Mouse (Mus musculus) MEL (cell line): ENCODE results near the gene Gm1673. TPM values are rescaled to one million over a fixed set of nuclear protein-coding genes. Genes with fewer than 3 reads are reported as not detected.

Experiments used
- DNase-seq: peaks from one replicate; pipeline ENCODE4 v3.0.0; 2011; ENCODE audit warnings: low read depth, low spot score
- H3K27ac ChIP-seq: 2 replicates; pipeline ENCODE4 v1.5.1; 2012; ENCODE audit warnings: low read depth, mild to moderate bottlenecking, control low read depth, low read length, moderate library complexity; ENCODE audit not compliant: control insufficient read depth
- H3K27me3 ChIP-seq, 2 experiments: fragments of 150-350 bp in 1 of 2; sonication (generic) in 1 of 2; 2 replicates each; pipeline ENCODE4 v1.6.1; 2012; ENCODE audit warnings: low read length in 2 of 2, mild to moderate bottlenecking in 2 of 2, improper control_type of control experiment in 1 of 2, moderate library complexity in 1 of 2; ENCODE audit not compliant: insufficient read depth in 2 of 2, control insufficient read depth in 1 of 2
- H3K36me3 ChIP-seq, 2 experiments: 2 replicates each; pipeline ENCODE4 v1.6.1; 2012 to 2014; ENCODE audit warnings: low read length in 2 of 2, improper control_type of control experiment in 1 of 2, inconsistent platforms in 1 of 2, mild to moderate bottlenecking in 1 of 2; ENCODE audit not compliant: insufficient read depth in 2 of 2, control insufficient read depth in 1 of 2
- H3K4me1 ChIP-seq, 2 experiments: fragments of 150-350 bp in 1 of 2; sonication (generic) in 1 of 2; 2 replicates each; pipeline ENCODE4 v1.6.1; 2012; ENCODE audit warnings: low read length in 2 of 2, improper control_type of control experiment in 1 of 2, mild to moderate bottlenecking in 1 of 2; ENCODE audit not compliant: insufficient read depth in 2 of 2, control insufficient read depth in 1 of 2
- H3K4me3 ChIP-seq, 2 experiments: fragments of 150-350 bp in 1 of 2; sonication (generic) in 1 of 2; 2 replicates each; pipeline ENCODE4 v1.5.1; 2012; ENCODE audit warnings: low read depth in 2 of 2, low read length in 2 of 2, mild to moderate bottlenecking in 2 of 2, moderate library complexity in 2 of 2, control low read depth in 1 of 2, improper control_type of control experiment in 1 of 2; ENCODE audit not compliant: control insufficient read depth in 1 of 2, insufficient read depth in 1 of 2
- H3K79me2 ChIP-seq: 2 replicates; pipeline ENCODE4 v1.6.1; 2012; ENCODE audit warnings: mild to moderate bottlenecking, low read length, moderate library complexity; ENCODE audit not compliant: control insufficient read depth, poor library complexity, insufficient read depth
- H3K9ac ChIP-seq: 2 replicates; pipeline ENCODE4 v1.6.1; 2012; ENCODE audit warnings: low read depth, mild to moderate bottlenecking, control low read depth, low read length, moderate library complexity; ENCODE audit not compliant: control insufficient read depth, poor library complexity, severe bottlenecking
- H3K9me3 ChIP-seq: fragments of 150-350 bp; sonication (generic); replicated peaks from 2 replicates; pipeline ENCODE4 v1.6.1; 2012; ENCODE audit warnings: mild to moderate bottlenecking, low read length, improper control_type of control experiment, moderate library complexity; ENCODE audit not compliant: insufficient read depth
- BHLHE40 ChIP-seq: IDR thresholded peaks from 2 replicates; pipeline ENCODE4 v1.6.1; 2012; ENCODE audit warnings: low read depth, mild to moderate bottlenecking, inconsistent platforms, low read length, improper control_type of control experiment, borderline replicate concordance
- CHD1 ChIP-seq: IDR thresholded peaks from 2 replicates; pipeline ENCODE4 v1.6.1; 2012; ENCODE audit warnings: low read depth, mild to moderate bottlenecking, inconsistent platforms, low read length, improper control_type of control experiment
- CTCF ChIP-seq, 3 experiments: IDR thresholded peaks in 2 of 3; conservative IDR thresholded peaks in 1 of 3; 2 replicates each; pipeline ENCODE4 v1.5.1; 2011 to 2012; ENCODE audit warnings: low read length in 3 of 3, low read depth in 2 of 3, mild to moderate bottlenecking in 2 of 3, improper control_type of control experiment in 1 of 3, inconsistent platforms in 1 of 3, mixed read lengths in 1 of 3, moderate library complexity in 1 of 3; ENCODE audit not compliant: control insufficient read depth in 1 of 3, insufficient read depth in 1 of 3, poor library complexity in 1 of 3, severe bottlenecking in 1 of 3
- EP300 ChIP-seq, 2 experiments: IDR thresholded peaks; 2 replicates each; pipeline ENCODE4 v1.6.1; 2011; ENCODE audit warnings: improper control_type of control experiment in 2 of 2, low read length in 2 of 2, low read depth in 1 of 2, mild to moderate bottlenecking in 1 of 2
- ETS1 ChIP-seq: IDR thresholded peaks from 2 replicates; pipeline ENCODE4 v1.6.1; 2012; ENCODE audit warnings: low read depth, mild to moderate bottlenecking, inconsistent platforms, low read length, improper control_type of control experiment, moderate library complexity
- GATA1 ChIP-seq: IDR thresholded peaks from 2 replicates; pipeline ENCODE4 v1.6.1; 2011; ENCODE audit warnings: low read depth, low read length, improper control_type of control experiment
- JUND ChIP-seq: IDR thresholded peaks from 2 replicates; pipeline ENCODE4 v1.6.1; 2011; ENCODE audit warnings: low read depth, mild to moderate bottlenecking, improper control_type of control experiment, low read length
- KAT2A ChIP-seq: conservative IDR thresholded peaks from 2 replicates; pipeline ENCODE4 v1.6.1; 2012; ENCODE audit warnings: low read depth, low read length, improper control_type of control experiment, inconsistent platforms
- MAFK ChIP-seq: IDR thresholded peaks from 2 replicates; pipeline ENCODE4 v1.6.1; 2011; ENCODE audit warnings: low read depth, mild to moderate bottlenecking, low read length, improper control_type of control experiment, borderline replicate concordance
- MAX ChIP-seq: IDR thresholded peaks from 2 replicates; pipeline ENCODE4 v1.6.1; 2011; ENCODE audit warnings: low read length, improper control_type of control experiment
- MAZ ChIP-seq: IDR thresholded peaks from 2 replicates; pipeline ENCODE4 v1.6.1; 2012; ENCODE audit warnings: low read depth, mild to moderate bottlenecking, inconsistent platforms, low read length, improper control_type of control experiment
- MEF2A ChIP-seq: IDR thresholded peaks from 2 replicates; pipeline ENCODE4 v1.6.1; 2014; ENCODE audit warnings: low read depth, mild to moderate bottlenecking, inconsistent platforms, low read length, improper control_type of control experiment; ENCODE audit not compliant: poor library complexity, insufficient replicate concordance, severe bottlenecking; ENCODE audit errors: extremely low read depth
- MYB ChIP-seq: IDR thresholded peaks from 2 replicates; pipeline ENCODE4 v1.6.1; 2011; ENCODE audit warnings: mild to moderate bottlenecking, low read depth, low read length, improper control_type of control experiment
- MYC ChIP-seq: IDR thresholded peaks from 2 replicates; pipeline ENCODE4 v1.6.1; 2011; ENCODE audit warnings: low read depth, mild to moderate bottlenecking, low read length, improper control_type of control experiment, moderate library complexity
- NELFE ChIP-seq: IDR thresholded peaks from 2 replicates; pipeline ENCODE4 v1.6.1; 2011; ENCODE audit warnings: low read depth, low read length, improper control_type of control experiment
- NRF1 ChIP-seq: IDR thresholded peaks from 2 replicates; pipeline ENCODE4 v1.6.1; 2014; ENCODE audit warnings: low read depth, mild to moderate bottlenecking, inconsistent platforms, low read length, improper control_type of control experiment, moderate library complexity; ENCODE audit not compliant: poor library complexity, insufficient read depth, severe bottlenecking
- POLR2A ChIP-seq, 2 experiments: IDR thresholded peaks; 2 replicates each; pipeline ENCODE4 v1.6.1; 2011 to 2012; ENCODE audit warnings: low read length in 2 of 2, mild to moderate bottlenecking in 2 of 2, control low read depth in 1 of 2, improper control_type of control experiment in 1 of 2, low read depth in 1 of 2, moderate library complexity in 1 of 2; ENCODE audit not compliant: control insufficient read depth in 1 of 2, insufficient read depth in 1 of 2, poor library complexity in 1 of 2
- POLR2AphosphoS2 ChIP-seq: IDR thresholded peaks from 2 replicates; pipeline ENCODE4 v1.6.1; 2011; ENCODE audit warnings: low read length, improper control_type of control experiment
- POLR2AphosphoS5 ChIP-seq: IDR thresholded peaks from 2 replicates; pipeline ENCODE4 v1.6.1; 2012; ENCODE audit warnings: low read depth, borderline replicate concordance, mild to moderate bottlenecking, inconsistent platforms, low read length, moderate library complexity, mixed read lengths
- RAD21 ChIP-seq: IDR thresholded peaks from 2 replicates; pipeline ENCODE4 v1.6.1; 2011; ENCODE audit warnings: mild to moderate bottlenecking, low read depth, low read length, improper control_type of control experiment
- RCOR1 ChIP-seq: IDR thresholded peaks from 2 replicates; pipeline ENCODE4 v1.6.1; 2012; ENCODE audit warnings: low read depth, mild to moderate bottlenecking, inconsistent platforms, low read length, improper control_type of control experiment
- SMC3 ChIP-seq: IDR thresholded peaks from 2 replicates; pipeline ENCODE4 v1.6.1; 2011; ENCODE audit warnings: low read depth, low read length, improper control_type of control experiment
- TAL1 ChIP-seq: IDR thresholded peaks from 2 replicates; pipeline ENCODE4 v1.6.1; 2012; ENCODE audit warnings: mild to moderate bottlenecking, inconsistent platforms, low read length, moderate library complexity, mixed read lengths
- TCF12 ChIP-seq: IDR thresholded peaks from 2 replicates; pipeline ENCODE4 v1.6.1; 2014; ENCODE audit warnings: low read depth, mild to moderate bottlenecking, inconsistent platforms, low read length, improper control_type of control experiment, moderate library complexity
- USF2 ChIP-seq, 2 experiments: IDR thresholded peaks; 2 replicates each; pipeline ENCODE4 v1.6.1; 2011 to 2012; ENCODE audit warnings: improper control_type of control experiment in 2 of 2, low read length in 2 of 2, borderline replicate concordance in 1 of 2, inconsistent platforms in 1 of 2, low read depth in 1 of 2, mild to moderate bottlenecking in 1 of 2; ENCODE audit not compliant: insufficient read depth in 1 of 2
- ZC3H11A ChIP-seq: IDR thresholded peaks from 2 replicates; pipeline ENCODE4 v1.6.1; 2012; ENCODE audit warnings: low read depth, mild to moderate bottlenecking, inconsistent platforms, low read length, improper control_type of control experiment
- ZKSCAN1 ChIP-seq: IDR thresholded peaks from 2 replicates; pipeline ENCODE4 v1.6.1; 2012; ENCODE audit warnings: low read depth, mild to moderate bottlenecking, inconsistent platforms, low read length, improper control_type of control experiment, moderate library complexity
- polyA plus RNA-seq, 2 experiments: library from polyadenylated mRNA; stranded (reverse) in 1 of 2; unstranded in 1 of 2; fragments of >175 nt in 1 of 2; fragments of >200 nt in 1 of 2; gene quantifications; 2 replicates each; pipeline versions ENCODE4 v1.2.1 to v1.2.4; 2012; ENCODE audit warnings: low replicate concordance in 2 of 2, low read depth in 1 of 2; ENCODE audit not compliant: insufficient read length in 2 of 2, insufficient read depth in 1 of 2, missing spikeins in 1 of 2
- total RNA-seq: library from RNA; depleted of rRNA; stranded (reverse); fragments of 300-350 nt; gene quantifications from 2 replicates; pipeline ENCODE4 v1.2.3, GENCODE M21; 2012

The Gm1673 gene
- total and polyA plus RNA-seq, 3 experiments = not detected

DNA sequence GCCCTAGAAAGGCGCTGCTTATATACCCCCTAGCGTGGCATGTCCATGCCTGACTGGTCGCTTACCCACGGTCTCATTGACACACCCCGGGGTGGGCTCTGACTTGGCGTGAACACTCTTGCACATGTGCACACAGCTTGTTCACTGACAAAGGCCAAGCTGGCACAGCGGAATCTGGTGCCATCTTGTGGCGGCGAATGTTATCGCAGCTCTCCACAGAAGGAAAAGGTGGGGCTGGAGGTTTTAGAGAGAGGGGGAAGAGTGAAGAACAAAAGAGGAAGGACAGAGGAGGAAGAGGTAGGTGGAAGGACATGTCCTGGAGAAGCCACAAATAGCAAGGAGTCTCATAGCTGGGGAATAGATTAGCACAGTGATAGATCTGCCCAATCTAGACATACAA is 28.9 kb upstream of the Gm1673 start:
- Histone ChIP-seq H3K27me3 (no peaks in the 10 kb centered on the region), H3K4me1 (no peaks in the 10 kb centered on the region), H3K27ac (no peak overlapping the region), H3K79me2 (no peaks in the 10 kb centered on the region), H3K9ac (no peak overlapping the region), H3K9me3 (no peaks in the 10 kb centered on the region), H3K36me3 (no peaks in the 10 kb centered on the region), H3K4me3 (no peak overlapping the region)
- TF ChIP-seq KAT2A (no peak), SMC3 (peak; percentile 72), MEF2A (no peak), MAZ (no peak), GATA1 (no peak), ZC3H11A (peak; percentile 48; the same call in 1 of the 2 replicates), MAFK (no peak), JUND (no peak), MYC (no peak), POLR2AphosphoS5 (no peak), ZKSCAN1 (no peak), ETS1 (no peak), POLR2A (IDR thresholded peaks at IDR 0.05; ENCODE audit: control insufficient read depth in 1 of 2, insufficient read depth in 1 of 2, low read depth in 1 of 2, low read length in 2 of 2, poor library complexity in 1 of 2) (no peak), POLR2AphosphoS2 (no peak), CHD1 (no peak), TAL1 (no peak), BHLHE40 (no peak), RCOR1 (no peak), USF2 (IDR thresholded peaks at IDR 0.05; ENCODE audit: borderline replicate concordance in 1 of 2, insufficient read depth in 1 of 2, low read depth in 1 of 2, low read length in 2 of 2) (no peak), TCF12 (no peak), MAX (no peak), MYB (no peak), EP300 (IDR thresholded peaks at IDR 0.05; ENCODE audit: low read depth in 1 of 2, low read length in 2 of 2) (no peak; a peak in 1 of 4 replicates), CTCF (IDR thresholded peaks at IDR 0.05 in 2 of 3, conservative IDR thresholded peaks at IDR 0.05 in 1 of 3; ENCODE audit: control insufficient read depth in 1 of 3, insufficient read depth in 1 of 3, low read depth in 2 of 3, low read length in 3 of 3, poor library complexity in 1 of 3, severe bottlenecking in 1 of 3) (peak; percentile 68 to 85 (median 83)), NRF1 (no peak), NELFE (no peak), RAD21 (peak; percentile 81)
- DNase-seq = peak; percentile 80
